Mouse (Mus musculus) lung, postnatal 36 days (tissue): Measurements from ENCODE around the gene Hyal3.
A peak's percentile ranks its signal among the peaks of the same experiment; 100 is the strongest.

ENCODE experiments used
- DNase-seq: peaks from one replicate; pipeline ENCODE4 v3.0.0; 2022; ENCODE audit warnings: mixed read lengths

The Hyal3 gene

GRCm38 (mm10) chr9:107580501-107581317 lies at the start of gene Hyal3:
Hyal3 (plus strand) TSS chr9:107580818.
- peak; percentile 97 for DNase-seq

GRCm38 (mm10) chr9:107533791-107534407 lies 46.7 kb upstream of the Hyal3 start, which contains the start of gene Tmem115:
Tmem115 (plus strand) TSS chr9:107533945.
- DNase-seq, result peak; percentile 98

GRCm38 (mm10) chr9:107534408-107535202 lies 46.0 kb upstream of the Hyal3 start:
- no peak for DNase-seq

- no peak for DNase-seq
Measured at GRCm38 (mm10) chr9:107538231-107538630, 42.4 kb upstream of the Hyal3 start.

GRCm38 (mm10) chr9:107538711-107539110 lies 41.9 kb upstream of the Hyal3 start:
- DNase-seq, result no peak

- DNase-seq, result no peak
Measured at GRCm38 (mm10) chr9:107539940-107540339, 40.7 kb upstream of the Hyal3 start.

- DNase-seq, result no peak
Measured at GRCm38 (mm10) chr9:107540420-107540819, 40.2 kb upstream of the Hyal3 start.

GRCm38 (mm10) chr9:107541005-107541404 lies 39.6 kb upstream of the Hyal3 start:
- DNase-seq, result no peak

GRCm38 (mm10) chr9:107541474-107542351 lies 38.9 kb upstream of the Hyal3 start, which contains the start of the genes Cyb561d2 and Nprl2:
Cyb561d2 (minus strand) TSS chr9:107542193.
Nprl2 (plus strand) TSS chr9:107542226.
- DNase-seq, result peak; percentile 96

- DNase-seq, result no peak
Measured at GRCm38 (mm10) chr9:107542352-107542686, 38.3 kb upstream of the Hyal3 start.

- no peak for DNase-seq
Measured at GRCm38 (mm10) chr9:107542721-107543120, 37.9 kb upstream of the Hyal3 start.

GRCm38 (mm10) chr9:107543299-107543698 lies 37.3 kb upstream of the Hyal3 start:
- DNase-seq, result no peak

- no peak for DNase-seq
Measured at GRCm38 (mm10) chr9:107544196-107544700, 36.4 kb upstream of the Hyal3 start.

- no peak for DNase-seq
Measured at GRCm38 (mm10) chr9:107544729-107545128, 35.9 kb upstream of the Hyal3 start.

GRCm38 (mm10) chr9:107545199-107545598 lies 35.4 kb upstream of the Hyal3 start:
- no peak for DNase-seq

GRCm38 (mm10) chr9:107545602-107546001 lies 35.0 kb upstream of the Hyal3 start:
- DNase-seq, result peak; percentile 86

GRCm38 (mm10) chr9:107547026-107547425 lies 33.6 kb upstream of the Hyal3 start, which contains the start of gene Zmynd10:
Zmynd10 (plus strand) TSS chr9:107547298.
- peak; percentile 96 for DNase-seq

- DNase-seq, result no peak
Measured at GRCm38 (mm10) chr9:107547957-107548356, 32.7 kb upstream of the Hyal3 start.

- DNase-seq, result no peak
Measured at GRCm38 (mm10) chr9:107548820-107549219, 31.8 kb upstream of the Hyal3 start.

- DNase-seq, result no peak
Measured at GRCm38 (mm10) chr9:107549297-107550074, 31.1 kb upstream of the Hyal3 start.

GRCm38 (mm10) chr9:107550491-107551116 lies 30.0 kb upstream of the Hyal3 start:
- DNase-seq, result peak; percentile 74
